8 mouse cellular contexts compared by ENCODE assay signal in genomic region chr1:127011901-127012300, GRCm38 (mm10).
DNase-seq lines count a peak whose midpoint lies in the region; ATAC-seq and TF ChIP-seq lines count a peak whose summit lies in the region.

No protein-coding gene starts in this region.

- H3K4me3 ChIP-seq in gastrocnemius, adult 2 months = no peak overlapping the region
- no peak overlapping the region for H3K4me3 ChIP-seq in midbrain, postnatal 0 days (ENCODE audit: low read depth, low read length)
- no peak overlapping the region for H3K4me3 ChIP-seq in midbrain, embryonic 11.5 days (ENCODE audit: low read depth, low read length)
- no peak overlapping the region for H3K4me3 ChIP-seq in forebrain, embryonic 11.5 days (ENCODE audit: low read depth, low read length)
- H3K4me3 ChIP-seq in hindbrain, embryonic 13.5 days = no peak overlapping the region

- peak; percentile 72 for TF ChIP-seq CTCF in gastrocnemius, adult 2 months (IDR thresholded peaks at IDR 0.05)
- TF ChIP-seq CTCF in midbrain, postnatal 0 days (IDR thresholded peaks at IDR 0.05) = peak; percentile 84

- no peaks in the 10 kb centered on the region for H3K9me3 ChIP-seq in midbrain, postnatal 0 days (ENCODE audit: low read length)
- no peaks in the 10 kb centered on the region for H3K9me3 ChIP-seq in midbrain, embryonic 11.5 days (ENCODE audit: control insufficient read depth, low read length)
- no peaks in the 10 kb centered on the region for H3K9me3 ChIP-seq in forebrain, embryonic 11.5 days (ENCODE audit: control insufficient read depth, low read length)
- no peaks in the 10 kb centered on the region for H3K9me3 ChIP-seq in hindbrain, embryonic 13.5 days

- WGBS in midbrain, postnatal 0 days = 69% methylated on average over 6 of the region's 6 CpGs
- WGBS in midbrain, embryonic 11.5 days = 75% methylated on average over 6 of the region's 6 CpGs
- whole genome bisulfite sequencing in forebrain, embryonic 11.5 days = 75% methylated on average over 6 of the region's 6 CpGs
- WGBS in hindbrain, embryonic 13.5 days = 78% methylated on average over 6 of the region's 6 CpGs

- no peak overlapping the region for H3K4me2 ChIP-seq in midbrain, postnatal 0 days (ENCODE audit: low read depth, low read length, poor library complexity, severe bottlenecking)
- no peak overlapping the region for H3K4me2 ChIP-seq in midbrain, embryonic 11.5 days
- no peak overlapping the region for H3K4me2 ChIP-seq in forebrain, embryonic 11.5 days (ENCODE audit: low read depth, low read length, severe bottlenecking)
- H3K4me2 ChIP-seq in hindbrain, embryonic 13.5 days = no peak overlapping the region

- H3K9ac ChIP-seq in midbrain, postnatal 0 days (replicated peaks; ENCODE audit: low read length, poor library complexity, severe bottlenecking) = no peak overlapping the region
- H3K9ac ChIP-seq in midbrain, embryonic 11.5 days (ENCODE audit: low read length) = no peak overlapping the region
- H3K9ac ChIP-seq in forebrain, embryonic 11.5 days (ENCODE audit: low read length) = no peak overlapping the region
- no peak overlapping the region for H3K9ac ChIP-seq in hindbrain, embryonic 13.5 days

- H3K4me1 ChIP-seq in midbrain, postnatal 0 days (ENCODE audit: insufficient read depth, low read length) = 0 out of 2 replicates have a peak, but pooled peaks cover 3% of the 10 kb centered on the region
- H3K4me1 ChIP-seq in midbrain, embryonic 11.5 days (ENCODE audit: control insufficient read depth, insufficient read depth, low read length) = peaks cover 2% of the 10 kb centered on the region; the same call in 1 of the 2 replicates
- H3K4me1 ChIP-seq in forebrain, embryonic 11.5 days (replicated peaks; ENCODE audit: control insufficient read depth, insufficient read depth, low read length) = 0 out of 2 replicates have a peak, but pooled peaks cover 2% of the 10 kb centered on the region
- peaks cover 19% of the 10 kb centered on the region for H3K4me1 ChIP-seq in hindbrain, embryonic 13.5 days (replicated peaks)

- H3K36me3 ChIP-seq in midbrain, postnatal 0 days (ENCODE audit: insufficient read depth, low read length) = no peaks in the 10 kb centered on the region
- H3K36me3 ChIP-seq in midbrain, embryonic 11.5 days (ENCODE audit: control insufficient read depth, insufficient read depth, low read length) = no peaks in the 10 kb centered on the region
- no peaks in the 10 kb centered on the region for H3K36me3 ChIP-seq in splenic B cell, adult 2 months (ENCODE audit: control insufficient read depth, insufficient read depth, low read length, poor library complexity, severe bottlenecking)
- H3K36me3 ChIP-seq in forebrain, embryonic 11.5 days (ENCODE audit: control insufficient read depth, insufficient read depth, low read length) = no peaks in the 10 kb centered on the region
- H3K36me3 ChIP-seq in hindbrain, embryonic 13.5 days = no peaks in the 10 kb centered on the region

- H3K27me3 ChIP-seq in midbrain, postnatal 0 days (ENCODE audit: insufficient read depth, low read length) = no peaks in the 10 kb centered on the region
- no peaks in the 10 kb centered on the region for H3K27me3 ChIP-seq in midbrain, embryonic 11.5 days (ENCODE audit: control insufficient read depth, insufficient read depth, low read length)
- H3K27me3 ChIP-seq in splenic B cell, adult 2 months (ENCODE audit: control insufficient read depth, insufficient read depth, low read length, poor library complexity, severe bottlenecking) = no peaks in the 10 kb centered on the region
- H3K27me3 ChIP-seq in forebrain, embryonic 11.5 days (ENCODE audit: control insufficient read depth, insufficient read depth, low read length) = no peaks in the 10 kb centered on the region
- H3K27me3 ChIP-seq in hindbrain, embryonic 13.5 days = no peaks in the 10 kb centered on the region

- no peak for DNase-seq in gastrocnemius, adult 2 months
- no peak for DNase-seq in gastrocnemius, postnatal 10 days
- peak; percentile 60 for DNase-seq in midbrain, postnatal 0 days (ENCODE audit: low spot score)
- no peak for DNase-seq in midbrain, embryonic 11.5 days (ENCODE audit: low spot score, missing footprints)
- peak; percentile 15 for DNase-seq in splenic B cell, adult 2 months (ENCODE audit: low read depth, low spot score)
- DNase-seq in forebrain, embryonic 11.5 days (ENCODE audit: low spot score) = no peak

- H3K27ac ChIP-seq in gastrocnemius, adult 2 months = no peak overlapping the region
- H3K27ac ChIP-seq in midbrain, postnatal 0 days (ENCODE audit: low read depth, low read length) = no peak overlapping the region
- no peak overlapping the region for H3K27ac ChIP-seq in midbrain, embryonic 11.5 days (ENCODE audit: low read depth, low read length)
- H3K27ac ChIP-seq in forebrain, embryonic 11.5 days (ENCODE audit: low read depth, low read length) = no peak overlapping the region
- H3K27ac ChIP-seq in hindbrain, embryonic 13.5 days = no peak overlapping the region

- intact Hi-C loops in gastrocnemius, adult 2 months (cut with DNase I) = loop anchor here (2.0 to 10.0 kb wide), 2 partner anchors 193 to 447 kb away; partner anchors contain the start of gene Mgat5

- ATAC-seq in midbrain, postnatal 0 days (ENCODE audit: low FRiP score) = no peak
- no peak for ATAC-seq in midbrain, embryonic 11.5 days (ENCODE audit: low FRiP score)
- 0 out of 2 replicates have a peak, but pooled peaks have one; percentile 47 for ATAC-seq in common myeloid progenitor, adult 5-6 weeks (replicated peaks; ENCODE audit: low read depth, poor library complexity, severe bottlenecking)
- ATAC-seq in forebrain, embryonic 11.5 days (replicated peaks; ENCODE audit: low FRiP score) = no peak
- ATAC-seq in hindbrain, embryonic 13.5 days (ENCODE audit: low FRiP score) = no peak

Comparison
In these comparisons a context has a peak if more than half of its experiments do, and no peak if none do; other contexts are left out.
1. DNase-seq: peak in midbrain, postnatal 0 days (single experiment) and splenic B cell, adult 2 months (single experiment); none in gastrocnemius, adult 2 months (single experiment), gastrocnemius, postnatal 10 days (single experiment), midbrain, embryonic 11.5 days (single experiment) and forebrain, embryonic 11.5 days (single experiment).